Mouse (Mus musculus) urinary bladder, postnatal 4 days (tissue): Measurements from ENCODE around the gene Fam227a.
A peak's percentile ranks its signal among the peaks of the same experiment; 100 is the strongest.

Source experiments
- DNase-seq, 2 experiments: peaks; one replicate each; pipeline ENCODE4 v3.0.0; 2021 to 2022; ENCODE audit warnings: low spot score in 2 of 2

The Fam227a gene

DNA sequence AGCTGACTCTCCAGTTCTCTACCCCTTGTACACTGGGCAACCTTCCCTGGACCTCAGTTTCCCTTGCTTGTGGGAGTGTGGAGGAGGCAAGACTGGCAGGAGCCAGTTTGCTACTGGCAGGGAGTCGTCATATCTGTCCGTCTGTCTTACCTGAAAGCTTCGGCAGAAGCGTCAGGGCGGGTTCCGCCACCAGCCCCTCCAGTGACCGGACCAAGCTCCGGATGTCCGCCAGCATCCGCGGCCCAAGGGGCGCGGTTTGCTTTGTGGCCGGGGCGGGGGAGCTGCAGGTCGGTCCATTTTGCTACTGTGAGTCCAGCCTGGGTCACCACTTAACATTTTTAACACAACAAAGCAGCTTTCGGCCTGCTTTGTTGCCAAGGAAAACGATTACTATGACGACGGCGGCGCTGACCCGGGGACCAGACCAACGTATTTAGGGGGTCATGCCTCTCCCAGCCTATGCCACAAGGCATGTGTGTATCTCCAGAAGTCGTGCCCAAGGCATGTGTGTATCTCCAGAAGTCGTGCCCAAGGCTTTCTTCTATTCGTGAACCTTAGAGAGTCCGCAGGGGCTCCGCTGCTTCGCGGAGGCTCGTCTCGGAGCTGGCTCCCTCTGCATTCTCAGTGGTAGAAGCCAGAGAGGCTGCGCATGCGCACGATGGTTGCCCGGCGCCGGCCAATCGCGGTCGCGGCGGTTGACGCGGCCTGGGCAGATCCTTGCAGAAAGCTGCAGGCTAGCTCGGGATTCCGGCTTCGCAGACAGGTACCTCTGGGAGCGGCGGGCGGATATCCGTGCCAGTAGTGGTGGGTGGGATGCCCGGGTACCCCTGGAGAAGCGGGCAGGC, at the start of gene Fam227a, which contains the start of gene Cby1:
Fam227a (minus strand) TSS at position 426 of the 845 bp plus-strand sequence.
Cby1 (plus strand) TSS at position 669 of the 845 bp plus-strand sequence.
- DNase-seq = peak; percentile 94 to 96

DNA sequence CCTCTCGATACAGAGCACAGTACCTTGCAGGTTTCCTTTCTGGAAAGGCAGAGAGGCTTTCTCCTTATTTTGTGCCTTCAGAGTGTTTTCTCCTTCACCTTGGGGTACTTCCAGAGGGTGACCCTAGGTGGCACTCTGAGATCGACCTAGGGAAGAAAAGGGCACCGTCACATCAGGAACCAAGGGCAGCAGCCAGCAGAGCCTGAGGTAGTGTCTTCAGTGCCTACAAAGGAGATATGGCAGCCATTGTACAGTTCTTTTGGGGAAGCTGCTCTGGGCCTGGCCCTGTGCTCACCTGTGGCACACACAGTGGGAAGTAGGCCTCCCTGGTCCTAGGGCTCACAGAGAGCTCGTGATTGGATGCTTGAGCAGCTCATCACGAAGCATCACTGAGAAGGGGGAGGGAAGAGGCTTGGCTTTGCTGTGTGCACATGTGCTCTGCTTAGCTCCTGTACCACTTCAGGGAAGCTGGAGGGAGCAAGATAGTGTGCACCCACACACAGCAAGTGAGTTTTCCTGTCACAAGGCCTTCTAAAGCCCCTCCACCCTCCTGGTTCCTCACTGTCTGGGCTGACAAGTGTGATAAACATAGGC, 49.6 kb upstream of the Fam227a start:
- no peak for DNase-seq

DNA sequence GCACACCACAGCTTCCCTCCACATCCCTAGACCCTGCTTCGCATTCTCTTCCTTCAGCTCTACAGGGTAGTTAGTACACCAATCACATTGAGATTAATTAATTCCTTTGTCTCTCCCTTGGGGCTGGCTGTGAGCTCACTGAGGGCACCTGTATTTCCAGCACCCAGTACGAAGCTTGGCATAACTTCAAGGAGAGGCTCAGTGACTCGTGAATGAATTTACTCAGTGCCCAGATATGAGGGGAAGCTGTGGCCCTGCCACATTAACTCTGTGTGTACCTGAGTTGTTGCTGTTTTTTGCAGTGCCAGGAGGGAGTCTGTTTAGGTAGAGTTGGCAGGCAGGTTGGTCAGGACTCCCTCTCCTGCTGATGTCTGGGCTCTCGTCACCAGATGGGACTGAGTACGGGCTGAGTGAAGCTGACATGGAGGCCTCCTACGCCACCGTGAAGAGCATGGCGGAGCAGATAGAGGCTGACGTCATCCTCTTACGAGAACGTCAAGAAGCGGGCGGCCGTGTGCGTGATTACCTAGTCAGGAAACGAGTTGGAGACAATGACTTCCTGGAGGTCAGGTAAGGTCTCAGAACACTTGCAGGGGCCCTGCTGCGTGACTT, 48.0 kb upstream of the Fam227a start:
- DNase-seq = no peak

DNA sequence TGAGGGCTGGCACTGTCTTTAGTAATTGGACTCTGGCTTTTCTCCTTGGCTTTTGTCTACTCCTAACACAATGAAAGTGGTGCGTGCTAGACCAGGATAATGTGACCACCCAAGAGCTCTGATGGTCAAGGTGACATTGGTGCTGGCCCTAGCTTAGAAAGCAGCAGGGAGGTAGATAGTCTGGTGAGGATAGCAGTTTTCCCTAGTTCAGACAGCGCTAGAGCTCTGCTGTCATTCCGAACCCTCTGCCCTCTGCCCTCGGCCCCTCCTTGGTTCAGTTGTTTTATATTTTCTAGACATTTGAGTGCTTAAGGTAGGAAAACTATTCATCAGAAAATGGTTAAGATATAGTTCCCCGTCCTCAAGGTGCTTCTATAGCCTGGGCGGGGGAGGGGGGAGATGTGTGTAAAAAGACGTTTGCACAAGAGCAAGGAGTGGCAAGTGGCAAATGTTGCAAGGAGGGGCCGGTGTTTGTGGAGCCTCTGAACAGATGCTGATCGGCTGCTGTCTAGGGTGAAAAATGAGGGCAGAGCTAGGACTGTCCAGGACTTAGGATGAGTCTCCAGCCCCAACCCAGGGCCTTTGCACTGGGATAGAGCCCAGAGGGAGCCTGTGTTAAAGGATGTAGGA, 38.9 kb upstream of the Fam227a start:
- DNase-seq = no peak

DNA sequence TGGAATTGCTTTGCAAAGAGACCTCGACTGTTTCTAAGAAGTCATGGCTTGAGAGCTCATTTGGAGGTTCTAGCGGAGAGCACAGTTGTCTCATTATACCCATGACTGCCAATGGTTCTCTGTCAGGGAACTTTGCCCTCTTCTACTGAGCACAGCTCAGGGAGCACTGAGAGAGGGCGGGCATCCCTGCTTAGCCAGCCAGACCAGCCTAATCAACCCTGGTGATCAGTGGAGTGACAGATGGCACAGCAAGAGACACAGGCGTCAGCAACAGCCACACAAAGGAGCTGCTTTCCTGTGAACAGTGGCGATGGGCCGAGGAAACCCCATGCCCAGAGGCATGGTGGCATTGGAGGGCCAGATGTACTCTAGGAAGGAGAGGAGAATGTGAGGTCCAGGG, 38.3 kb upstream of the Fam227a start:
- no peak for DNase-seq

DNA sequence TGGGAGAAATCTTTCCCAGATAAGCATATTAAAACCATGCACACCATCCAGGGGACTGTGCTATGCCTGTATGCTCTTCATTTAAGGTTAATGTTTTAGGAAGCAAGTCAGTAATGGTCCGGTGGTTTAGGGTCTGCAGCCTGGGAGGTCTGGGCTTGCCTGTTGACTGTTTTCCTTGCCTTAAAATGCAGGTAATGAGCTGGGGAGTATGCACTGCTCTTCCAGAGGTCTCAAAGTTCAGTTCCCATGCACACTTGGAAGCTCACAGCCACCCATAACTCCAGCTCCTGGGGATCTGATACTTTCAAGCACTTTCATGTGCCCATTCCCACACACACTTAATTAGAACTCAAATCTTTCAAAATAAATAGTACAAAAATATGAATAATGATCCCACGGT, 37.8 kb upstream of the Fam227a start:
- no peak for DNase-seq

DNA sequence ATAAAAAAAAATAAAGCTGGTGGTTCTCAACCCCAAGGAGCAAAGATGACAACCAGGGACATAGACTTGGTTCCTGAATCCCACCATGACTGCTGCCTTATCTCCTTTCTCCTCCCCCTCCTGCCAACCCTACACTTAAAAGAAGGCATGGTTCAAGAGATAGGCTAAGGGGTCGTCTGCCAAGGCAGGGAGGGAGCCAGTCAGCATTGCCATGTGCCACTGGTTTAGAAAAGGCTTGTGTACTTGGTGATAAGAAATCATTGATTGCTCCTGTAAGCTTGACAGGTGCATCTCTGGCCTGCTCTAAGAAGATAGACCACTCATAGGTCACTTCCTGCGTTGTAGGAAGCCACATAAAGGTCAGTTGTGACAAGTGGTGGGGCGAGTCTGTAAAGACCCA, 36.8 kb upstream of the Fam227a start:
- DNase-seq = no peak

DNA sequence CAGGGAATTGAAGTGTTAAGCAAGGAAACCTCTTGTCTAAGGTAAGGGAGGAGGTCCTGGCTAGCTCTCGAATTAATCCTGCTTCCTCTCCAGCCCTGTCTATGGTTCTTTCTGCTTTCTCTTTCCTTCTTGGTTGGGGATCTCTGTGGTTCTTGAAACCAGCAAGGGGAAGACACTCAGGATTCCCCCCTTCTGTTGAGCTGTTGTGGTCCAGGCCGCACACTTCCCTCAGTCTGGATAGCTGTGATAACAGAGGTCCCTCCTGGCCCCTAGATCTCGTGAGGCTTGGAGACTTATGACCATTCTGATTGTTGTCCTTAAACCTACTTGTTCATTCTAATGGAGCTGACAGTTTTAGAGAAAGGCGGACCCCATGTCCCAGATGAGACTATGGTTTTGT, 35.8 kb upstream of the Fam227a start:
- DNase-seq = no peak

DNA sequence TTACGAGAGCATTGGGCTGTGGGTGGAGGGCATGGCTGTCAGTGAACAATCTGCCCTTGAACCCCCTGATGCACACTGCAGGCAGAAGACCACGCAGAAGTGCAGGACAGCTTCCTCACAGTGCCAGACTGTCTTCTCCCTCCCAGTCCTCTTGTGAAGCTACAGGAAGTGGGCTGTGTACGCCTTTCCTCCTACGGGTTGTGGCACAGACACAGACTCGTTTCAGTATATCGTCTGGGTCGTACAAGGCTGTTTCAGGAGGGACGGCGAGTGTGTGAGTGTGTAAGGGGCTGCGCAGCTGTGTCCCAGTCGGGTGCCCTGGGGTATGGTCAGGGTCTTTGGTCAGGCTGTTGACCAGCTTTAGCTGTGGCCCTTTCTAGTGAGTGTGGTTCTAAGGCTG, 35.0 kb upstream of the Fam227a start:
- DNase-seq = no peak

DNA sequence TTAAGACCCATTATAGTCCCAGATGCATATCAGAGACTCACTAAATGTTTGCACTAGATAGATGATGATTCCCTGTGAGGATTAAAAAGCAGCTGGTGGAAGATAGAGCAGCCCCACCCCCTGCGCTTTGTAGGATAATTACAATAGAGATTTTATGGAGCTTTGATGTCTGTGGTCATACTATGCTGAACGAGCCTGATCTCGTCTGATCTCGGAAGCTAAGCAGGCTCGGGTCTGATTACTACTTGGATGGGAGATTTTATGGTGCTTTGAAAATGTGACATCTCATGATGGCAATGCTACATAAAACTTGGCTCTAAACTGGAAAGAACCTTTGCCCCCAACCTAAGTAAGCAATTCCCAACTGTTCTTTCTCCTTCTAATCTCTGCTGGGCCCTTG, 33.6 kb upstream of the Fam227a start:
- DNase-seq = no peak

DNA sequence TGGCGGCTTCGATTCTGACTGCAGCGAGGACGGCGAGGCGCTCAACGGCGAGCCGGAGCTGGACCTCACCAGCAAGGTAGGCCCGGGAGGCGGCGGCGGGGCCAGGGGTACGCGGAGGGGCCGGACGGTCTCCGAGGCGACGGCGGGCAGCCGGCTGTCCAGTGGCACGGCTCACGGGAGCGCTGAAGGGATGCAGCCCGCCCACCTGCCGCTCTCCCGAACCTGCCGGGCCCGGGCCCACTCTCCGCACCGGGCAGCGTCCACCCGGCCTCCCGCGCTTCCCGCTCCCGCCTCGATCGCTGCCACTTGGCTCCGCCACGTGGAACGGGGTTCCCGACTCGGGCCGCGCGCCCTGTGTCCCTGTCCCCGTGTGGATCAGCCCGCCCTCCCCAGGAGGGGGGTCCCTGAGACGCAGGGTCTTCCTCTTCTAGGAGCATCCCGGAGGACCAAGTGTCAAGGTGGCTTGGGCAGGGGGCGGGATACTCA, 32.3 kb upstream of the Fam227a start:
- peak in 1 of 2 experiments; percentile 63 for DNase-seq

DNA sequence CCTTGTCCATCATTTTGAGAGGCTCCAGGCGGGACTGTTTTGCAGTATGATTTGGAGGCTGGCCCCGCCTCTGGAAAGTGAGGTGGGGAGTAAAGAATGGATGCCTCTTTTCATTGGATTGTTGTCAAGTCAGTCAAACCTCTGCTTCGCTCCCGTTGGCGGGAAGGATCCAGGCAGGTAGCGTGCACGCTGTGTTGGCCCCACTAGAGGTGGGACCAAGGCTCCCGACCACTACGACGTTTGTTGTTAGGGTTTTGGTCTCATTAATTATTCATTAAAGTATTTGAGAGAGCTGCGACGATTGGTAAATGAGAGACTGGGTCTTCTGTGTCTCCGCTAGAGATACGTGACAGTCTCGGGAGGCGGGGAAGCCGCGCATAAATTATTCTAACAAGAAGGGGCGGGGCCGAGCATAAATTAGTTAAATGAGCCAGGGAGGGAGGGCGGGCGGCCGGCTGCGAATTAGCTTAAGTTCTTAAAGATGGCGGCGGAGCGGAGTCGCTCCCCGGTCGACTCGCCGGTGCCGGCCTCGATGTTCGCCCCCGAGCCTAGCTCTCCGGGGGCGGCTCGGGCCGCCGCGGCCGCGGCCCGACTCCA, 31.8 kb upstream of the Fam227a start, which contains the start of gene Gtpbp1:
Gtpbp1 (plus strand) TSS at position 420 of the 597 bp plus-strand sequence.
- peak; percentile 93 to 96 for DNase-seq

DNA sequence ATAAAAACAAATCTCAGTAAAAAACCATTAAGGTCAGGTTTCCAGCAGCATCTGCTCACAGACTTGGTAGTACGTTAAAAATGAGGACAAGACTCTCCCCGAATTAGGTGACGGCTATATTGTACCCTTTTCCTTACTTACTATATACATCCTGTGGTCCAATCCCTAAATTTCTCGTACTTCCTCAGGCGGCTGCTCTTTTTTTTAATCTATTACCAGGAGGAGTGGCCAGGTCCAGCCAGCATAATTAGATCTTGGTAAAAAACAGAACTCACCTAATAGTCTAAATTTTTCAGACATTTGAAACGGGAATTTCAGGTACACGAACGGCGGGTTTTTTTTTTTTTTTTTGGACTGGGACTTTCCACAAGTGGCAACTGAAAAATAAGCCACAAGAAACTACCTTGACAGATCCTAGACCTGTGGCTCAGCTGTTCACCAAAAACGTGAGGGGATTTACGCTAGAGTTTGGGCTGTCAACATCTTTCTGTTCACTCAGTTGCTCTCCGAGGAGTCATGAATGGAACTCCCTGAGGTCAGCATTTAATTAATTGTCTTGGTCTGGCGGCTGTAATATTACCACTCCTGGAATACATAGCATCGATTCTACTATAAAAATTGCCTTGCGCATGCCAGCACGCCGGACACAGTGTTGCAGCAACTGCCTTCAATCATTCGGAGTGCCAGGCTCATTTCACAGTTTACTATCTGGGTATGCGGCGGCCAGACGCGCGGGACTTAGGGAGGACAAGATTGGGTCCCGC, 31.1 kb upstream of the Fam227a start:
- DNase-seq = no peak

DNA sequence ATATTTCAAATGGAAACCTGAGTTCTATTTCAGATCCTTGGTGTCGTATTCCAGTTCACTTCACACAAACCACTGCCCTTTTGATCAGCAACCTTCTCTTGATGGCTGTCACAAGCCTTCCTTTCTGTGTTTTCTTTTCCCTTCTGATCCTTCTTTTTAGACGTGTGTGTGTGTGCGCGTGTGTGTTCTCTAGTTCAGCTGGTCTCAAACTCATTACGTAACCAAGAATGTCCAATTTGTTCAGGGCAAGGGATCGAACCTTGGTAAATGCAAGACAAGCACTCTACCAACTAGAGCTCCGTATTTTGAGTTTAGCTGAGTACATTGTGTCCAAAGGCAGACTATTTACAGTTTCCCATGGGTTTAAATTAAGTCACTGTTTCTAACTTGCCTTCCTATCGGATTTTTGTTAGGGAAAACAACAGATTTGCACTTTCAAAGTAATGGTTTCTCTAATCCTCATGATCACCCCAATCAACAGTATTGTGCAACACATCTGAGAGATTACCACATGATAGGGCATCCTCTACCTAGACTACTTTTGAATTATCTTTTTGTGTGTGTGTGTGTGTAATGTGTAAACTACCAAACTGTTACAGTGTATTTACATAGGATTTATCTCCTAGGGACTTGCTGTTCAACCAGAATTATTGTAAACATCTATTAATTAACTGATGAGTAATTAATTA, 29.7 kb upstream of the Fam227a start:
- no peak for DNase-seq

DNA sequence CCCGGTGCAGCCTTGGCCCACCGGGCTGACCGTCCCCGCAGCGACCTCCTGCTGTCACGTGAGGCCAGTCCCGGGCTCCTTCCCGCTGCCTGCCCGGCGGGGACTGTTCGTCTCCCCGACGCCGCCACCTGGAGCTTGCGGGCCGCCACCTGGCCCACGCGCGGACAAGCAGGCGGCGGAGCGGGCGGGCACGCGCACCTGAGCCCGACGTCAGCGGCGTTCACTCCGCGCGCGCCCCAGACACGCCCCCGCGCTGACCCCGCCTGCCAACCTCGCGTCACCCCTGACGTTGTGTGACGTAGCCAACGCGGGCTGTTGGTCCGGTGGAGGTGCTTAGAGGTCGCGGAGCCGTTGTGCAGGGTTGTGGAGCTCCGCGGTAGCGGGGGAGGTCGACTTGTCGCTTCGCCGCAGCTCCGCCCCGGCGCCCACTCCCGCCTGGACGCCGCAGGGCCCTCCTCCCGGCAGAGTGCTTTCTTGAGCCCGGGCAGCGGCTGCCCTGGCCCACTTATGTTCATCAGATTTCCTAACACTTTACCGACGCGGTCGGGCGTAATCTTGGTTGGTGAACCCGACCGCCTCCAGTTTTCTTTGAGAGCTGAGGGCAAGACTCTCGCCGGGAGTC, 29.0 kb upstream of the Fam227a start, which contains the start of gene Josd1:
Josd1 (minus strand) TSS at position 274 of the 622 bp plus-strand sequence.
- peak; percentile 93 to 96 for DNase-seq

DNA sequence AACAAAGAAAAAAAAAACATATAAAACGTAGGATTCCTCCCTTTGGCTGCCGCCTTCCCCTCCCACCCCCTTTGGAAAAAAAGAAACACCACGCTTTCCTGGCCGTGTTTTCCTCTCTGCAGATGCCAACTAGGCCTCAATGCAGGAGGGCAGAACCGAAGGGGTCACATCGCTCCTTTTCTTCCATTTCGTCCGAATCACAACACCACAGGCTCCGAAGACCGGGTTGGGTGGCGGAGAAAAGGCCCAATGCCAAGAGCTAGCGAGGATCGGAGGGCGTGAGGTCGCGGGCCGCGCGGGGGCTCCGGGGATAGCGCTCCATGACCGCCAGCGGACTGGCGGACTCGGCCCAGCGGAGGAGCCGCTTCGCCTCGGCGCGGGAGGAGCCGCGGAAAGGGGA, 28.4 kb upstream of the Fam227a start:
- DNase-seq = no peak

DNA sequence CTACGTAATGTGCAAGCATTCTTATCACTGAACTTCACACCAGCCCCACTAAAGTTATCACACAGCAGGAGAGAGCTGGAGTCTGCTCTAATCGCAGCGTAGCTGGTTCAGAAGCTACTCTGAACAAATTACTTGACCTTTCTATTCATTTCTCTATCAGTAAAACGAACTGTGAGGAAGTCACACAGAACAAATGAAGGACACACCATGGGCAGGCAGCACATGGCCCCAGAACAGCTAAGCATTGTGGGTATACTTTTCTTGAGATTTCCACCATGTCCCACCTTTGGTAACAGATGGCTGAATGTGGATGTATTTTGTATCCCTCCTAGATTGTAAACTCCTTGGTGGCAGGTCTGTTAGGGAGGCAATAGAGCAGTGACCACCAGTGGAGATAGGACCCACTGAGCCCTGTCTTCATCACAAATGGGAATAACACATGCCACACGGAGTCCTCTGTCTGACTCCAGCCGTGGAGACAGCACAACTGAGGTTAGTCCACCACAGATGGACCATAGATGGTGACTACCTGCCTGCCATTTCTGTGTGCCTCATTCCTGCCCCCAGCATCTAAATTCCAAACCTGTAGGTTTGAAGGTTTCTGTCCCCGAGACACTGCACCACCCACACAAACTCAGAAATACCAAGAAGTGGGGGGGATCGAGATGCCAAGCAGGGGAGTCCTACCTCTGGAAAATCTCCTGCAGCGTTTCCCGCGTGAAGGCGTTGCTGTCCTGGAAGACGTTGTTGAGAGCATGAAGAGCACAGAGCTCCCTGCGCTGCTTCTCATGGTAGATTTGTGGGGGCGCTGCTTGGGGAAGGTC, 27.5 kb upstream of the Fam227a start:
- no peak for DNase-seq

DNA sequence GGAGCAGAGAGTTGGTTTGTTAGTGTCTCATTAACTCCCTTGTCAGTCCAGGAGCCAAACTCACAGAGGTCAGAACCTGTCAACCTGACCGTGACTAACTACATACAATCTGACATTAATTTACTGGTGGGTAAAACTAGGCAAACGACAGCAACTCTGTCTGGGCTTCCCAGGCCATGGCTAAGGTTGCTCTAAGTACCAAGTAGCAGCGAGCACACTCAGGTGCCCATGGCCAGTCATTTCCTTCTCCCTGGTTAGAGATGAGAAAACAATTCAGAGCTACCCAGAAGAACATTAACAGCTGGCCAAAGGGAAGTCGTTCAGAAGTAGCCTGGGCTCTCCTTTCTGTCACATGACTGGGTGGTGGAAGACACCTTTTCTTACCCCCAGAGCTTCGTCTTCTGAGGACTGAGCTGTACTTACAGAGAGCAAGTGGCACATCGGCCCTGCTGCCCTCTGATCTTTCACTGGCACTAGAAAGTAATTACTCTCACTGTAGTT, 26.4 kb upstream of the Fam227a start:
- no peak for DNase-seq

DNA sequence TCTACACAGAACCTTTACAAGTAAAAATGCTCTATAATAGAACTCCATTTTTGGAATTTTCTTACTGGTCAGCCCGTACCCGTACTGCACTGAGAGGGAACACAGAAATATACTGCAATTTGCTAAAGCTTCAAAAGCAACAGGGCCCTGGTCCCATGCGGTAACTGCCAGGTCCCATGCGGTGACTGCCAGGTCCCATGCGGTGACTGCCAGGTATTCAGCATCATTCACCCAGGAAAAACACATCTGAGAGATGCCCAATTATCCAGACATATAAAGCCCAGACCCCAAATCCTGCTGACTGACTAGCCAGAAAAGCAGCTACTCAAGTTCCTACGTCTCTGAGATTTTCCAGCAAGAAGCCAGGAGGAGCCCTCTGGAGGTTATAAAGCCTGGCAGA, 25.9 kb upstream of the Fam227a start:
- no peak for DNase-seq
